Mouse (Mus musculus) lung, embryonic 15.5 days (tissue): Measurements from ENCODE around the gene F930015N05Rik. TPM values are rescaled to one million over a fixed set of nuclear protein-coding genes. Genes with fewer than 3 reads are reported as not detected.
A peak's percentile ranks its signal among the peaks of the same experiment; 100 is the strongest.

Experiments
- ATAC-seq: fragments of 200-750 bp; cut with Nextera tagmentation; 2 replicates; pipeline ENCODE4 v1.8.0; 2017; ENCODE audit warnings: moderate number of reproducible peaks, borderline replicate concordance; ENCODE audit not compliant: low FRiP score, low TSS enrichment; ENCODE audit errors: extremely low read depth
- H3K27ac ChIP-seq: fragments of 300-500 bp; sonication (generic); 2 replicates; pipeline ENCODE4 v1.5.1; 2015; ENCODE audit warnings: moderate library complexity, mild to moderate bottlenecking, inconsistent platforms
- H3K27me3 ChIP-seq: fragments of 300-500 bp; sonication (generic); 2 replicates; pipeline ENCODE4 v1.6.1; 2015; ENCODE audit warnings: inconsistent platforms
- H3K36me3 ChIP-seq: fragments of 300-500 bp; sonication (generic); 2 replicates; pipeline ENCODE4 v1.6.1; 2015; ENCODE audit warnings: inconsistent platforms
- H3K4me1 ChIP-seq: fragments of 300-500 bp; sonication (generic); 2 replicates; pipeline ENCODE4 v1.6.1; 2015; ENCODE audit warnings: inconsistent platforms
- H3K4me2 ChIP-seq: fragments of 300-500 bp; sonication (generic); 2 replicates; pipeline ENCODE4 v1.6.1; 2015; ENCODE audit warnings: inconsistent platforms, mild to moderate bottlenecking, moderate library complexity
- H3K4me3 ChIP-seq: fragments of 300-500 bp; sonication (generic); 2 replicates; pipeline ENCODE4 v1.5.1; 2015; ENCODE audit warnings: mild to moderate bottlenecking, inconsistent platforms
- H3K9ac ChIP-seq: fragments of 300-500 bp; sonication (generic); 2 replicates; pipeline ENCODE4 v1.6.1; 2015; ENCODE audit warnings: inconsistent platforms
- H3K9me3 ChIP-seq: fragments of 300-500 bp; sonication (generic); 2 replicates; pipeline ENCODE4 v1.6.1; 2016; ENCODE audit warnings: inconsistent platforms
- WGBS: fragments of 180-500 bp; shearing (Covaris S2); methylation state at CpG from one replicate; pipeline ENCODE4 v1.1.7; 2015; 5-methylcytosine and 5-hydroxymethylcytosine counted together
- polyA plus RNA-seq: library from polyadenylated mRNA; unstranded; fragments of >200 nt; fragmentation: Nextera tagmentation; extraction: Ambion mirVana; gene quantifications from 2 replicates; pipeline ENCODE4 v1.2.1, GENCODE M21; 2015

F930015N05Rik gene
- polyA plus RNA-seq, result 0.16 and 0.19 TPM in 2 replicates

DNA sequence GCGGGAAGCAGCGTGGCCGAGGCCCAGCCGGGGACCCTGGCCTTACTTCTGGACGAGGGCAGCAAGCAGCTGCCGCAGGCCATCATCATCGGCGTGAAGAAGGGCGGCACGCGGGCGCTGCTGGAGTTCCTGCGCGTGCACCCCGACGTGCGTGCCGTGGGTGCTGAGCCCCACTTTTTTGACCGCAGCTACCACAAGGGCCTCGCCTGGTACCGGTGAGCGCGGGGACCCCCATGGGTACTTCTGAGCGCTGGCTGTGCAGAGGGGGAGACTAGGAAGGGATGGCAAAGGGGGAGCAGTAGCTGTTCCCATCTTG, at the start of gene F930015N05Rik:
TSS of gene F930015N05Rik (minus strand) at position 242 of the 316 bp plus-strand sequence.
- Histone ChIP-seq H3K27me3 (peaks cover 64% of the 10 kb centered on the region), H3K4me2 (peak within 1 kb of the TSS; percentile 97), H3K4me3 (peak within 1 kb of the TSS; percentile 45), H3K36me3 (no peaks in the 10 kb centered on the region), H3K27ac (0 out of 2 replicates have a peak within 1 kb of the TSS, but pooled peaks have one; percentile 18), H3K4me1 (peaks cover 19% of the 10 kb centered on the region), H3K9ac (peak within 1 kb of the TSS; percentile 41), H3K9me3 (no peaks in the 10 kb centered on the region)
- under 1% methylated on average over 24 of the region's 24 CpGs for WGBS
- ATAC-seq, result no peak

DNA sequence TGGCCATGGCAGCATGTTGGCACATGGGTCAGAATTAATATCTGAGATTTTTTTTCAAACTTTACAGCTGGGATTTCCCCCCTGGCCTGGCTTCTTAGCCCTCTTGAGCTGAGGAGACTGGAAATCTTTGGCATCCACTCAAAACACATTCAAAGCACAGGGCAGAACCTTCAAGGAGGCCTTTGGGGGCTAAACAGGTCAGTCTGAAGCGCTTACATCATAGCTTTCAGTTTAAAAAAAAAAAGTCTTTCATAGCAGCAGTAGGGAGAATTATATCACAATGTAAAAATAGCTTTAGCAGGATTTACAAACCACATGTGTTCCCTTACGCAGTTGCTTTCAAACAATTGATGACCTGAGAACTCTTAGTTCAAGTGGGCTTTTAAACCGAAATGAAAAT, 45.0 kb upstream of the F930015N05Rik start:
- ATAC-seq, result no peak
- Histone ChIP-seq H3K27ac (0 out of 2 replicates have a peak overlapping the region, but pooled peaks have one; percentile 16), H3K36me3 (no peaks in the 10 kb centered on the region), H3K4me3 (no peak overlapping the region), H3K4me1 (peaks cover 13% of the 10 kb centered on the region; the same call in 1 of the 2 replicates), H3K4me2 (no peak overlapping the region), H3K9ac (no peak overlapping the region), H3K9me3 (no peaks in the 10 kb centered on the region), H3K27me3 (no peaks in the 10 kb centered on the region)
- WGBS, result 33% methylated on average over 3 of the region's 3 CpGs

DNA sequence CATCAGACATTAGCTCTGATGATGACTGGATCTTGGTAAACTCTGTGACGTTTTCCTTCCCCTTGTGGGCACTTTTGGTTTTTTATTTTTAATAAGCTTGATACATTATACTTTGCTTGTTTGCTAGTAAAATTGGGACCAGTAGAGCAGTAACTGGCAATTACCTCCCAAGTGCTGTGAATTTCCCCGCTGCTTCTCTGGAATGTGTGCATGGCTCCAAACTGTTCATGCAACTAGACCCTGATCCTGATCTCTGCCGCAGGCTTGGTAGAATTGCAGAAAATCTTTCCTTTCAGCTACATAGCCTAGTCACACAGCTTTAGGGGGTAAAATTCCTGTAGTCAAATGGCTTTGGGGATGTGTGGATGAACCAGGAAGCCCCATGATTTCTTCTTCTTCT, 37.2 kb upstream of the F930015N05Rik start:
- no peaks in the 10 kb centered on the region for H3K36me3 ChIP-seq
- ATAC-seq, result no peak
- H3K9ac ChIP-seq, result no peak overlapping the region
- H3K27me3 ChIP-seq, result no peaks in the 10 kb centered on the region
- H3K4me3 ChIP-seq, result no peak overlapping the region
- WGBS, result 84% methylated on average over 3 of the region's 3 CpGs
- no peaks in the 10 kb centered on the region for H3K4me1 ChIP-seq
- no peaks in the 10 kb centered on the region for H3K9me3 ChIP-seq
- H3K27ac ChIP-seq, result no peak overlapping the region
- no peak overlapping the region for H3K4me2 ChIP-seq

DNA sequence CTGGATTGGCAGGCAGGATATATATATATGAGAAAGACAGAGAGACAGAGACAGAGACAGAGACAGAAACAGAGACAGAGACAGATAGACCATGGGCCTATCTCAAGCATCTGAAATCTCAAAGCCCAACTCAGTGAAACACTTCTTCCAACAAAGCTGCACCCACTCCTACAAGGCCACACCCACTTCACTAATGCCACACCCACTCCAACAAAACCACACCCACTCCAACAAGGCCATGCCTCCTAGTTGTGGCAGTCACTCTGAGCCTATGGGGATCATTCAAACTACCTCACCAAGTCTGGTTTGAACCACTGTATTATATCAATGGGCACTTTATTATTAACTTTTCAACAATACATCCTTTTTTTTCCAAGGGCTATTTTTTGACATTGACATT, 34.2 kb upstream of the F930015N05Rik start:
- no peaks in the 10 kb centered on the region for H3K4me1 ChIP-seq
- H3K27ac ChIP-seq, result no peak overlapping the region
- H3K4me2 ChIP-seq, result no peak overlapping the region
- no peaks in the 10 kb centered on the region for H3K9me3 ChIP-seq
- no peak for ATAC-seq
- H3K4me3 ChIP-seq, result no peak overlapping the region
- no peak overlapping the region for H3K9ac ChIP-seq
- H3K36me3 ChIP-seq, result no peaks in the 10 kb centered on the region
- no peaks in the 10 kb centered on the region for H3K27me3 ChIP-seq

DNA sequence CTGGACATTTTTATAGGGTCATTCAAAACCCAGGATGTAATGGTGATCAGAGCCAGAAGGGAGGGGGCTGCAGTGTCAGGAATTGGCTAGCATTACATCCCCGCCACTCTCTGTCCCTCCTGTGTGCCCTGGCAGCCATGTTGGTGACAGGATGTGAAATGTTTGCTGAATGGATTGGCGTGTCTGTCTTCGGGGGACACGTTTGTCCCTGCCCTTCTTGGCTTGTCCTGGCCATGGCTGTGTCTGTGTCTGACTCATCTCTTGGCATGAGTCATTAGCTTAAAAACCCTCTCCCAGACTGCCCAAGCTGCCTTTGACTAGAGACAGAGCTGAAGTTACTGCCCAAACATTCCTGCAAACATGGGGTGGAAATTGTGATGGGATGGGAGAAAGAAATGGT, 32.3 kb upstream of the F930015N05Rik start:
- H3K4me2 ChIP-seq, result no peak overlapping the region
- no peak overlapping the region for H3K4me3 ChIP-seq
- no peak overlapping the region for H3K9ac ChIP-seq
- ATAC-seq, result no peak
- no peaks in the 10 kb centered on the region for H3K36me3 ChIP-seq
- no peaks in the 10 kb centered on the region for H3K4me1 ChIP-seq
- no peaks in the 10 kb centered on the region for H3K27me3 ChIP-seq
- no peaks in the 10 kb centered on the region for H3K9me3 ChIP-seq
- WGBS, result 39% methylated on average over 4 of the region's 4 CpGs
- no peak overlapping the region for H3K27ac ChIP-seq

DNA sequence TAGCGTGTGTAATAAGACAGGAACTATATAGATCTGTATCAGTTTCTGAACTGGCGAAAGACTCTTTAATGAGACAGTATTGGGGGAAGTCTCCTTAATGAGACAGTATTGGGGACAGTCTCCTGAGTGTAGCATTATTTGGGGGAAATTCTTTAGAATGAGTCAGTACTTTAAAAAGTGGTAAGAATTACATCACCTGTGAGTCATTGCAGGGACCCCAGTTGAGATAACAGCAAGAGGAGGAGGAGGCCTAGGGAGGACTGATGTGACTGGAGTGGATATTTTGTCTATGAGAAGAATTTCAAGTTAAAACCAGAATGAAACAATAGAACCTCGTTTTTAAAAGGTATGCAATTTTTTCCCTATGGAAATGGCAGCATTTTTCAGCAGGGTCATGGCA, 25.3 kb upstream of the F930015N05Rik start:
- Histone ChIP-seq H3K27me3 (no peaks in the 10 kb centered on the region), H3K27ac (no peak overlapping the region), H3K36me3 (no peaks in the 10 kb centered on the region), H3K9me3 (no peaks in the 10 kb centered on the region), H3K4me1 (no peaks in the 10 kb centered on the region), H3K4me2 (no peak overlapping the region), H3K9ac (no peak overlapping the region), H3K4me3 (no peak overlapping the region)
- WGBS, result 75% methylated on average over 3 of the region's 3 CpGs
- no peak for ATAC-seq

DNA sequence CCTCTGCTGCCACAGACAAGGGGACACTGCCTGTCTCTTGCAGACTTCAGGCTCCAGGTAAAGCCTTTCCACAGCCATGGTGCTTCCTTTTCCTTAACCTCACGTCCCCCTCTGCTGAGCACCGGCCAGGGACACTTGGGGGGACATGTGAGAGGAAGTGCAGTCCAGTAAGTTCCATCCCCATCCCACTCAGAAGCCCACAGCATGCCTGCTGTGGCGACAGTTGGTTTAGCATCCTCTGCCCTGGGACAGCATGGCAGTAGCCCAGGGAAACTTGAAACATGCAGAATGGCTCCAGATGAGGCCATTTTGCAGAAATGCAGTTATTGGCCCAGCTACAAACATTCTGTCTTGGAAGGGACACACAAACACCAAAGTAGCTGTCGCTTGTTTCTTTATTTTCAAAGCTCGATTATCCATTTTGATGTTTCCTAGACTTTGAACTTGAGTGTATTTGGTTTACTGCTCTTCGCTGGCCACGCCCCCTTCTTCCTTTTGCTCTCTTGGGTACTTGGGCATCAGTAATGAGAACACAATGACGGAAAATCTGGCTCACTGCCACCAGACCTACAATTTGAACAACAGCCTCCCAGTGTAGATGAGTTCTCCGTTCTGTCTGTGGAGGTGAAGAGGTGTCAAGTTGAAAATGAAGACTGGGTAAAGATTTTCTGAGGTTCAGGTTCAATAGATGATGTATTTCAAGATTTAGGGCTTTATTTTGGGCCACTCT, 12.3 kb upstream of the F930015N05Rik start:
- Histone ChIP-seq H3K9me3 (no peaks in the 10 kb centered on the region), H3K27ac (no peak overlapping the region), H3K4me2 (no peak overlapping the region), H3K4me3 (no peak overlapping the region), H3K4me1 (no peaks in the 10 kb centered on the region), H3K36me3 (no peaks in the 10 kb centered on the region), H3K27me3 (no peaks in the 10 kb centered on the region), H3K9ac (no peak overlapping the region)
- WGBS, result 68% methylated on average over 9 of the region's 9 CpGs
- ATAC-seq, result no peak

DNA sequence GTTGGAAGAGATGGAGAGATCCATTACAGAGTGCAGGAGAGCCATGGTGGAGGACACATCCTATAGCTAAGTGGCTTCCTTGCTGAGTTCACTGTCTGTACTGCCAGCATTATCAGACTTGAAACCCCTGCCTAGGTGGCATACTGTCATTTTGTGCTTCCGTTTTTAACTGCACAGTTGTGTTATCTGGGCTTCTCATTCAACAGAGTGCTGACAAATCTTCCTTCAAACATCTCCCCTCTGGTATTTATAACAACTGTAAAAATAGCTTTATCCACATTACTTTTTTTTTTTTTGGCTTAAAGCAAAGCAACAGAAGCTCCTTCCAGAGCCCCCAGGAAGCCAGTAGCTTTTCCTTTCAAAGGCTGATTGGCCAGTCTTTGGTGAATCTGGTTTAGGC, 8.8 kb upstream of the F930015N05Rik start:
- Histone ChIP-seq H3K9ac (no peak overlapping the region), H3K4me1 (peaks cover 5% of the 10 kb centered on the region), H3K4me3 (no peak overlapping the region), H3K36me3 (no peaks in the 10 kb centered on the region), H3K9me3 (no peaks in the 10 kb centered on the region), H3K4me2 (no peak overlapping the region), H3K27me3 (peaks cover 17% of the 10 kb centered on the region; the same call in 1 of the 2 replicates), H3K27ac (no peak overlapping the region)
- WGBS, result 50% methylated on average over 1 of the region's 1 CpGs
- ATAC-seq, result no peak

DNA sequence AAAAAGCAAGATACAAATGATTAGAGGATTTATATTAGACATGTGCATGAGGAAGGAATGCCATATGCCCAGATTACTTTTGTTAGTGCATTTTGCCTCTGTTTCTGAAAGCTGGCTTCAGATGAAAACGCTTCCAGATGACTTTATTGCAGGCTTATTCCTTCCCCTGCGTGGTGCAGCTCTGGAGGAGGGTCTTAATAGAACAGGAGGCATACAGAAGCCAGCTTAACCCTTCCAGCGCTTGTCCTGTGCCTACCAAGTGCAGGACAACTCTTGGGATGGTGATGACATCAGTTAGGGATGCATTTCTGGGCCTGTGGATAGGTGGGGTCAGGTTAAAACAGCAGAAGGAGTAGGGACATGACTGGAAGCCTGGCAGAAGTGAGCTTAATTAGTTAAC, 6.2 kb upstream of the F930015N05Rik start:
- no peaks in the 10 kb centered on the region for H3K9me3 ChIP-seq
- 47% methylated on average over 3 of the region's 3 CpGs for WGBS

DNA sequence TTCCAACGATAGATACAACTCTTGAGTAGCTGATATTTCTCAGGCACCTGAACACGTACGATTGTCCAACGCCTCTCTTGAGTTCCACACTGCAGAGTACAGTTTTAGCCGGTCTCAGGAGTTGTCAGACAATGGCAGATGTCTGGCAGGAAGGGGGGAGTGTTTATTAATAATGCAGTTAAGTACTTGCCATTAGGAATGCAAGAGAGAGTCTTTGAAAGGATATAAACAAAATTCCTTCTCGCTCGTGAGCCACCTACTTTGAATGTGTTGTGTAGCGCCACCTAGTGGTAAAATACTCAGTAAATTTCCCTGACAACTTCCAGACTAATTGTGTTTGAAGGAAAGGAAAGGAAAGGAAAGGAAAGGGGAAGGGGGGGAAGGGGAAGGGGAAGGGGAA, 5.7 kb upstream of the F930015N05Rik start:
- H3K27ac ChIP-seq, result no peak overlapping the region
- WGBS, result 14% methylated on average over 8 of the region's 8 CpGs
- peaks cover 35% of the 10 kb centered on the region for H3K27me3 ChIP-seq
- H3K9ac ChIP-seq, result no peak overlapping the region
- no peak overlapping the region for H3K4me3 ChIP-seq
- no peak for ATAC-seq
- peaks cover 5% of the 10 kb centered on the region for H3K4me1 ChIP-seq
- no peaks in the 10 kb centered on the region for H3K9me3 ChIP-seq
- no peaks in the 10 kb centered on the region for H3K36me3 ChIP-seq
- peak overlapping the region; percentile 44 for H3K4me2 ChIP-seq

More for the DNA sequence above, 6.2 kb upstream of the F930015N05Rik start:
- Histone ChIP-seq H3K27ac (no peak overlapping the region), H3K4me2 (no peak overlapping the region), H3K4me3 (no peak overlapping the region), H3K4me1 (peaks cover 5% of the 10 kb centered on the region), H3K27me3 (peaks cover 31% of the 10 kb centered on the region), H3K9ac (no peak overlapping the region), H3K36me3 (no peaks in the 10 kb centered on the region)
- no peak for ATAC-seq

DNA sequence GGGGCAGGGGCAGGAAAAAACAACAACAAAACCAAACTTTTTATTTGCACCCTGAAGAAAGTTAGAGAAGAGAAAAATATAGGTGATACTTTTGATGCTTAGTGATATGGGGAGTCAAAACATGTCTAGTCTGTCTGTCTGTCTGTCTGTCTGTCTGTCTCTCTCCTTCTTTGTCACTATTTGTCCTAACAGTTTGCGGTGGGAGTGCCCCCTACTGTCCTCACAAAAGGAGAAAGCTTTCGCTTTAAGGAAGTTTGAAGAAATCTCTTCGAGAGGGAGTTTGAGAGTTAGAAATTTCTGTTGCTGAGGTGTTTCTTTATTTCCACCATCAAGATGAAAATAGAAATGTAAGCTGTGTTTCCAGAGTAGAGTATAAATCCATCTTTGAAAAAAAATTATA, 2.5 kb upstream of the F930015N05Rik start:
- H3K4me2 ChIP-seq, result no peak overlapping the region
- H3K4me3 ChIP-seq, result no peak overlapping the region
- H3K27ac ChIP-seq, result no peak overlapping the region
- H3K9ac ChIP-seq, result no peak overlapping the region
- no peaks in the 10 kb centered on the region for H3K36me3 ChIP-seq
- H3K9me3 ChIP-seq, result no peaks in the 10 kb centered on the region
- WGBS, result 44% methylated on average over 3 of the region's 3 CpGs
- ATAC-seq, result no peak
- peaks cover 61% of the 10 kb centered on the region for H3K27me3 ChIP-seq
- H3K4me1 ChIP-seq, result peaks cover 24% of the 10 kb centered on the region

DNA sequence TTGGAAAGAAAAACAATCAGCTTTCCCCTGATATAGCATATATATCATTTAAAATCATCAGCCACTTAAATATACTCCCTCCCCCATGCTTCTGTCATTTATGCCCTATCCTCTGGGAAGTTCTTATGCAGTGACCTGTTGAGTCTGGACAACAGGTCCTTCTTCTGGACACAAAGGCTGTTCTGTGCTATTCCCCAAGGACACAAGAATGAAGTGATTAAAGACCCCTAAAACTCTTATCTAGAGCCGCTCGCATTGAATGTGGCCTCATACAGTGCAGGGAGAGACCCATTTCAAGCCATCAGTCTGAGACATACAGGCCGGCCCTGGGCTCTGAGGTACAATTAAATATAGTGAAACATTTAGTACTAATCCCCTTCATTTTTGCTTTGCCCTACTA, 1.3 kb upstream of the F930015N05Rik start:
- no peak for ATAC-seq
- no peak overlapping the region for H3K27ac ChIP-seq
- H3K9me3 ChIP-seq, result no peaks in the 10 kb centered on the region
- WGBS, result 88% methylated on average over 3 of the region's 3 CpGs
- H3K4me1 ChIP-seq, result peaks cover 24% of the 10 kb centered on the region
- H3K4me3 ChIP-seq, result no peak overlapping the region
- no peak overlapping the region for H3K4me2 ChIP-seq
- H3K36me3 ChIP-seq, result no peaks in the 10 kb centered on the region
- H3K9ac ChIP-seq, result no peak overlapping the region
- peaks cover 65% of the 10 kb centered on the region for H3K27me3 ChIP-seq
